Mouse (Mus musculus): ENCODE measurements around the gene Col11a2.
"Not testable (repeated sequence)": the region's sequence is repeated elsewhere in the genome, so short reads cannot be mapped to it uniquely, and the experiment has no call there.

The Col11a2 gene

DNA sequence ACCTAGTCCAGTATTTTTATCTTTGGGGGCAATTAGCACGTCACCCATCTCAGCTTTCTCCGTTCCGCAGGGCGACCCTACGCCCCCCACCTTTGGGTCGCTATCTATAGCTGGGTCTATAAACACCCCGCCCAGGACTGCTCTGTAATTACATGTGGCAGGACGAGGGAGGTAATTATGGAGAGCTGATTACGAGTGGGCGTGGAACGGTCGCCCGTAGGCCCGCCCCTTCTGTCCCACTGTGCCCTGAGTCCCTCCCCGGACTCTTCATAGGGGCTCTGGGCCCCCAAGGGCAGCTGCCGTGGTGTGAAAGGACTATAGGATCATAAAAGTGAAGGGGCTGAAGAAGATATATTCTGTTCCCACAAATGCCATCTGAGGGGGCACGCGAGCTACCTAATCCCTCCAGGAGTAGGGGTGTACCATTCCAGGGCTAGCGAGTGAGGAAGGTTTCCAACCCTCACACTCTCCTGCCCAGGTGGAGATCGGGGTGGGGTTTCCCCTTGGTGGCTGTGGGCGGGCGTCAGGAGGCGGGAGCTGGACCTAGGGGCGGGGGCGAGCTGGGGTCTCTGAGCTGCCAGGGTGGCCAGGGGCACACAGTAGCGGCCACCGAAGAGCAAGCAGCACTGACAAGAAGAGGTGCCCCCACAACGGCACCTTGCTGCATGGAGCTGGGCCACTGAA, at the start of gene Col11a2:
Gene Col11a2, plus strand, starts transcription at position 560 of the 684 bp plus-strand sequence.
- in situ Hi-C loops (cut with MboI, MseI) = loop anchor here in 1 of 2 experiments (5.0 kb wide), 1 partner anchor 128 kb away; no protein-coding TSS in a partner anchor

DNA sequence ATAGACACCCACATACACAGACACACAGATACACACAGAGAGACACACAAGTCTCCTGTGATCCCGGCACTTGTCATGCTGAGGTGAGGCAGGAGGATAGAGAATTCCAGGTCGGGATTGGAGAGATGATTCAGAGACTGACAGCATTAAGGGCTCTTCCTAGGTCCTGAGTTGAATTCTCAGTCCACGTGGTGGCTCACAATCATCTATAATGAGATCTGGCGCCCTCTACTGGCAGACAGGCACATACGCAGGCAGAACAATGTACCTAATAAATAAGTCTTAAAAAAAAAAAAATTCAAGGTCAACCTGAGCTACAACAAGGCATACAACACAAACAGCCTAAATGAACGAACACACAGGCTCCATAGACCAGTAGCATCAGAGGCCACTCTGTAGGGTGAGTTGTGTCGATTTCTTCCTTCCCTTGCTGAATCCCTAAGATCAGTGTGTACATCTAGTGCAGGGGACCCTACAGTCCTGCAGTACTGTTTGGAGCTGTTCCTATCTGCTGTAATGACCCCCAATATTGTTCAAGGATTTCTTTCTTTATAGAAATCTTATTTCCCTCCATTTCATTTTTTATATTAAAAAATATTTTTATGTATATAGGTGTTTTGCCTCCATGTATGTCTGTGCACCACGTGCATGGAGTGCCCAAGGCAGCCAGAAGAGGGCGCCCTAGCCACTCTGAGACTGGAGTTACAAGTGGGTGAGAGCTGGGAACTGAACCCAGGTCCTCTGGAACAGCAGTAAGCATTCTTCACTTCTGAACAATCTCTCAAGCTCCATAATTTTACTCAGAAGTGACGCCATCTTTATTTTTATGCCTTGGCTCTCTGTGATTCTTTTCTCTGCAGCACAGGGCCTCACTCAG, 47.2 kb upstream of the Col11a2 start:
- in situ Hi-C loops (cut with MboI, MseI) = loop anchor here in 1 of 2 experiments (25.0 kb wide), 1 partner anchor 1395 kb away; the partner anchor contains the start of gene H2-Q4

DNA sequence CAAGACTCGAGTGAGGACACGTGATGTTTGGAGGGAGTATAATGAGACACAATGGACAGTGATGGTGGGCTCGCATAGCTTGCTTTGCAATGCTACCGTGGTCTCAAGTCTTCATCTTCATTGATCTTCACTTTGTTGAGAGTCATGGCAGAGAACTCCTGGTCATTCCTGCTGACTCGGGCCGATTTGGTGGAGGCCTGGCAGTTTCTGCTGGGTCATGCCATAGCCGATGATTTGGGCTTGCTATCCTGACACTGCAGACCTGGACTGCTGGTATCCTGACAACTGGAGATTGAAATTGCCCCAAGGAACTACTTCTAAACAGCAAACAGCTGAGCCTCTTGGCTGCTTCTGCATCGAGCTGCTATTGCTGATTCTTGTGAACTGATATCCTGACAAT, 44.3 kb upstream of the Col11a2 start:
- in situ Hi-C loops (cut with MboI, MseI) = loop anchor here in 1 of 2 experiments (5.0 to 25.0 kb wide), 2 partner anchors 1392 to 1477 kb away; partner anchors contain the start of genes H2-Q10 and H2-Q4

DNA sequence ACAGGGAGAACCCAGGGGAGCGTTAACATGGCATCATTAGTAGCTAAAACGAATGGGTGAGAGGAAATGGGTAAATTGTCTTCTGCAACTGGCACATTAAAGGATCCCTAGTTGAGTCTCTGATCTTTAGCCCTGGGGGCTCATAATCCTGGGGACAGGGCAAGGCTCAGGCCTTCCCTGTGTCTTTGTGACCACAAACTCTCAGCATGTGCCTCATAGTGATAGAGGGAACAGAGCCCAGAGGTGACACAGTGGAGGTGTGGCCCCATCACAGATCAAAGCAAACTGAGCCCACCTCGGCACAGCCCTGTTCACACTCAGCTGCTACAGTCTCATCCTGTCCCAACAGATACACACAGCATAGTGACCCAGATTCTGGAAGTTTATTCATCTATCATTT, 43.6 kb upstream of the Col11a2 start:
- in situ Hi-C loops (cut with MboI, MseI) = loop anchor here in 1 of 2 experiments (5.0 to 25.0 kb wide), 2 partner anchors 1392 to 1477 kb away; partner anchors contain the start of genes H2-Q10 and H2-Q4

DNA sequence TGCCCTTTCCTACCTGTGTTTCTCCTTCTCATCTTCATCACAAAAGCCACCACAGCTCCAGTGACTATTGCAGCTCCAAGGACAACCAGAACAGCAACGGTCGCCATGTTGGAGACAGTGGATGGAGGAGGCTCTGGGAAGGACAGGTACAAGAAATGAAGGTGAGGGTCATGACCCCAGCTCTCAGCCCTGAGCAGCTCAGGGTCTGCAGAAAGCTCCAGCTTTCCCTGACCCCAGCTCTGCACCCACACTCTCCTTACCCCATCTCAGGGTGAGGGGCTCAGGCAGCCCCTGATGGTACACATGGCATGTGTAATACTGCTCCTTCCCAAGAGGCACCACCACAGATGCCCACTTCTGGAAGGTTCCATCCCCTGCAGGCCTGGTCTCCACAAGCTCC, 42.2 kb upstream of the Col11a2 start:
- in situ Hi-C loops (cut with MboI, MseI) = loop anchor here in 1 of 2 experiments (5.0 to 25.0 kb wide), 2 partner anchors 1390 to 1475 kb away; partner anchors contain the start of genes H2-Q10 and H2-Q4

DNA sequence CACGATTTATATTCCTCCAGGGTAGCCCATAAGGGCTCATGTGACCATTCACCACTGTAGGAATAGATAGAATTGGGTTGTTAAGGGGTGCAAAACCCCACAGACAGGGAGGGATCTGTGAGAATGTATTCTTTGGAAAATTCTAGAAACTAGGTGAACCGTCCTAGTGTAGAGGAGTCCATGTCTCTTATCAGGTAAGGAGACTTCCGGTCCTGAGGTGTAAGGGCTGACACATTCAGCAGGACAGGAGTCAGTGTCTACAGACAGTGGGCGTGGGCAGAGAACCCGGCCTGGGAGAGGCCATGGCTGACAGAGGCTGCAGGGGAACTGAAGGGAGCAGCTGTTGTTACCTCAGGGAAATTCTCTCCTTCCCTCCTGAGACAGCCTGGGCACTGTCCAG, 40.5 kb upstream of the Col11a2 start:
- in situ Hi-C loops (cut with MboI, MseI) = loop anchor here in 1 of 2 experiments (5.0 to 25.0 kb wide), 2 partner anchors 1389 to 1474 kb away; partner anchors contain the start of genes H2-Q10 and H2-Q4

DNA sequence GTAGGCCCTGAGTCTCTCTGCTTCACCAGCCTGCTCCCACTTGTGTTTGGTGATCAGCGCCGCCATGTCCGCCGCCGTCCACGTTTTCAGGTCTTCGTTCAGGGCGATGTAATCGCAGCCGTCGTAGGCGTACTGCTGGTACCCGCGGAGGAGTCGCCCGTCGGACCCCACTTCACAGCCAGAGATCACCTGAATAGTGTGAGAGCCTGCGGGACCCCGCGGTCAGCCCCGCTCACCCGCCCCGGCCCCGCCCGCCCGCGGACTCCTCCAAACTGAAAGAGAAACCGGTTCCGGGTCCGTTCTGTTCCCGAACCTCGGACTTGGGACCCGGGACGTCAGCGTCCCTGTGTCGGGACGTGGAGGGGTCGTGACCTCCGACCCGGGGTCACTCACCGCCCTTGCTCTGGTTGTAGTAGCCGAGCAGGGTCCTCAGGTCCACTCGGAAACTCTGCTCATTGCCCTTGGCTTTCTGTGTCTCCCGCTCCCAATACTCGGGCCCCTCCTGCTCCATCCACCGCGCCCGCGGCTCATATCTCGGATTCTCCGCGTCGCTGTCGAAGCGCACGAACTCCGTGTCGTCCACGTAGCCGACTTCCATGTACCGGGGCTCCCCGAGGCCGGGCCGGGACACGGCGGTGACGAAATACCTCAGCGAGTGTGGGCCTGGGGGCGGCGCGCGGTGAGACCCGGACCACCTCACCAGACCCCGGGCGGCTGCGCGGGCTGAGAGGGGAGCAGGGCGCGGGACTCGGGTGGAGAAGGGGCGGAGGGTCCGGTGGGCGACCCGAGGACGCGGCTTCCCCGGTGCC, 39.7 kb upstream of the Col11a2 start:
- in situ Hi-C loops (cut with MboI, MseI) = loop anchor here in 1 of 2 experiments (5.0 to 25.0 kb wide), 2 partner anchors 1388 to 1473 kb away; partner anchors contain the start of genes H2-Q10 and H2-Q4

DNA sequence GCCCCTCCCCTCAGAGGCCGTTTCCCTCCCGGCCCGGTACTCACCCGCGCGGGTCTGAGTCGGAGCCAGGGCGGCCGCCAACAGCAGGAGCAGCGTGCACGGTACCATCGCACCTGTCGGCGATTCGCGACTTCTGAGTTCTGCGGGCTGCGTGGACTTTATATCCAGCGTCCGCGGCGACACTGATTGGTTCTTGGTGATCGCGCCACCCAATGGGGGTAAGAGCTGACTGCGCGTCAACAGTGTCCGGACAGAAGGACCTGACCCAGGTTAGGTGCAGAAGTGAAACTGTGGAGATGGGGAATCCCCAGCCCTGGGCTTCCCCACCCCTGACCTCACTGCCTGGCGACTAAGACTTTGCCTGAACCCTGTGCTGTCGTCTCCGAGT, 39.1 kb upstream of the Col11a2 start, which contains the start of gene H2-K1:
Gene H2-K1, minus strand, starts transcription at position 198 of the 388 bp plus-strand sequence.
- in situ Hi-C loops (cut with MboI, MseI) = no loop called here

DNA sequence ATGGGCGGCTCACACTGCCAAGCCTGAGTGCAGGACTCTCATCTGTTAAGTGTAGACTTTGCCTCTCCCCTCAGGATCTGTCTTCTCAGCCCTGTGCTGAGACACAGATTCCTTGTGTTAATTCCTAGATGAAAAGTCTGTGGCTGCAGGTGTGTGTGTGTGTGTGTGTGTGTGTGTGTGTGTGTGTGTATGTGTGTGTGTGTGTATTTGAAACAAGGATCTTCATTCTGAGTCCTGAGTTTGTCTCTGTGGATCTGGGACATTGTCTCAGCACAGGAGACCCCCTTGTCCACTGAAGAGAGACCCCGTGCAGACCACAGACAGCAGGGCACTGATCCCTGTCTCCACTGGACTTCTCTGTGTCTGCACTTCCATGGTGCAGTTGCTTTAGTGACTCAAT, 38.4 kb upstream of the Col11a2 start:
- in situ Hi-C loops (cut with MboI, MseI) = not testable (repeated sequence)

DNA sequence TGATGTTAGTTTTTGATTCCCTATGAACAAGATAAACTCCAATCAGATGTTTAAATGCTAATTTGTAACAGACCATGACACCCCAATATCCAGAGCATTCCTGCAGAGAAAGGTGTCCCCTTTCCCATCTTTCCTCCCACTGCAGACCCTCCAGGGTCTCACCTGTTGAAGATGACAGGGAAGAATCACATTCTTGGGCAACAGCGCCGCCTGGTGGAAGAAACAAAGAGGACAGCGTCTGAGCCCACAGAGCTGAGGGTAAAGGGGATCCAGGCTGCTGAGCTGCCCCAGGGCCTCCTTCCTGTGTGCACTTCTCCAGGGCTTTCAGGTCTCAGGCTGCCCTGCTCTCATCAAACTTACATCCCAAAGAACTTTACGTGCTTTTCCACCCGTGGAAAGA, 35.8 kb upstream of the Col11a2 start:
- in situ Hi-C loops (cut with MboI, MseI) = no loop called here

DNA sequence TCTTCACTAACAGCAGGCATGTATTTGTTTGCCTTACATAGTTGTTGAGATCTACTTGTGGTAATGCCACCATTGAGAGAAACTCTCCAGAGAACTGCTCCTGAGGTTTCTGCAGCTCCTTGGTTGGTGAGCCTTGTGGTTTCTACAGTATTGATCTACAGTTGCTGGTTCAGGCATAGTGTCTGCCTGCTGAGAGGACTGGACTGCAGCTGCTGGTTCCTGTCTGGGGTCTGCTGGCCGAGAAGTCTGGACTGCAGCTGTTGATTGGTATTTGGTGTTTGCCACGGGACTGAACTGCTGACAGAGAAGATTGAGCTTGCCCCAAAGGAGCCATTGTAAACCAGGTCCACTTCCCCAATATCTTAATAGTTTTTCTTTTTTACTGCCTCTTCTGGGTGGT, 32.7 kb upstream of the Col11a2 start:
- in situ Hi-C loops (cut with MboI, MseI) = no loop called here

DNA sequence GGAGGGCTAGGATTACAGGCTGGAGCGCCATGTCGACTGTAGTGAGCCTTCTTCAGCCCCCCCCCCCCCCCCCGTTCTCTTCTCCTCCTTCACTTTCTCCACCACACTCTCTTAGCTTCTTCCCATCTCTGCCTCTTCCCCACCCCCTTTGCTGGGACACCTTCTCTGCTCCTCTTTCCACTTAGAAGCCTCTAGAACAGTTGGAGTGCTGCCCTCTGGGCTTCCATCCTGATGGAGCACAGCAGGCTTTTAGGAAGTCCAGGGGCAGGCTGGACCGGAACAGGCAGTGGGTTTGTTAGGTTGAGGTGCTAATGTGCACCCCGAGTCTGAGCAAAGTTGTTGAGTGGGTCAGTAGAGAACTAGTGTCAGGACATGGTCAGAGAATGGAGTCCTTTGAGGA, 29.1 kb upstream of the Col11a2 start:
- in situ Hi-C loops (cut with MboI, MseI) = no loop called here

DNA sequence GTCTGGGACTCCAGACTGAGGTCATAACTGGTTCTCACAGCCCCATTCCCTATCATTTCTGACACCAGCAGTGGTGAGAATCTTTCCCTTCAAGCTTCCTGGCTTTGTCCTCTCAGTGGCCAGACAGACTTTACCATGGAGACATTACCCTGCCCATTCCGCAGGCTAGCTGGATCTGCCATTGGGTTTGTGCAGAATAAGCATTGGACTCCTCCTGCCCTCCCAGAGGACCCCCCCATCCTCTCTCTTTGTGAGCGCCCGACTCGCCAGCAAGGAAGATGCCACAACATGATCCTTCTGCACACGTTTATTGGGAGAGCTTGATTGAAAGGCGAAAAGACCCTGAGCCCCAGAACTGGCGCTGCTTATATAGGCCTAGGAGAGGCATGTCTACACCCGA, 25.8 kb upstream of the Col11a2 start:
- in situ Hi-C loops (cut with MboI, MseI) = no loop called here

DNA sequence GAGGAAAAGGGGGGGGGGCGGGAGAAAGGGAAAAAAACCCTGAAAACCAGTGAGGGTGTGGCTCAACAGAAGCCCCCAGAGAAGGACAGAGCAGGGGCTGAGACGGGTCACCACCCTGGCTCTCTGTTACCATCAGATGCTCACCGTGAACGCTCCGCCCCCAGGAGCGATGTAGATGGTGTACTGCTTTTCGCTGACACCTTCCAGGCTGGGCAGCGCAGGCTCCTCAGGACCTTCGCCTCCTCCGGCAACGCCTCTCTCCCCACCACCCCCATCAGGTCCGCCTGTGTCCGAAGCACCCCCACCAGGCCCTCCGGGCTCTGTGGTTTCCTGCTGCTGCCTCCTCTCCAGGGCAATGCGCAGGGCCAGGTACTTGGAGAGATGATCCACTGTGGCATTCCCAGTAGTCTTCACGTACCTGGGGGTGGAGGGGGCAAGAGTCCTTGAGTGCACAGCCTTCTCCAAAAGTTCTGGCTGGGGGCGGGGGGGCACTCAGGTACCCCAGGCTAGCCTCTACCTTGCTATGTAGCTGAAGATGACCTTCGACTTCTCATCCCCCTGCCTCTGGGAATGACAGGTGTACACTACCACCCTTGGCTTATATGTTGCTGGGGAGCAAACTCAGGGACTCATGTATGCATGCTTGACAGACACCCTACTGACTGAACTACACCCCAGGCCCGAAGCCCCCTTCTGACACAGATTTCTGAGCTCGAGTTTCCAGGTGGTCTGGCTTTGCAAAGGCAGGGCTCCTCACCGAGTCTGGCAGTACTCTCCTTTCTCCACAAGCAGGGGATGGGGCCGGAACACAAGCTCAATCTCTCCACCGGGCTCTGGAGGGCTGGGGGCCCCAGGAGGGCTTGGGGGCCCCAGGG, 17.5 kb upstream of the Col11a2 start:
- in situ Hi-C loops (cut with MboI, MseI) = no loop called here

DNA sequence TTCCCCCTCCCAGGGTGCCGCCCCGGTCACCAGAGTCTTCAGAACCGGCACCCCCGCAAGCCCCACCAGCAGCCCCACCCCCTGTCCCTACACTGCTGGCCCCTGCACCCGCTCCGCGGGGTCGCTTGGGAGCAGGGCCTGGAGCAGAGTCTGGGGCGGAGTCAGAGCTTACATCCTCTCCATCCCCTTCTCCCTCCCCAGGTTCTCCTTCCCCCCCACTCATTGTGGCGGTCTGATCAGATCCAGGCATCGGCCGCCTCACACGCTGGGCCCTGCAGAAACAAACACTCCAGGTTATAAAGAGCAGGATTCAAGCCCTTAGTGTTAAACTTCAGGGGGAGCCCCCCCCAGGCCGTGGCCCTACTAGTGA, 16.8 kb upstream of the Col11a2 start:
- in situ Hi-C loops (cut with MboI, MseI) = no loop called here

DNA sequence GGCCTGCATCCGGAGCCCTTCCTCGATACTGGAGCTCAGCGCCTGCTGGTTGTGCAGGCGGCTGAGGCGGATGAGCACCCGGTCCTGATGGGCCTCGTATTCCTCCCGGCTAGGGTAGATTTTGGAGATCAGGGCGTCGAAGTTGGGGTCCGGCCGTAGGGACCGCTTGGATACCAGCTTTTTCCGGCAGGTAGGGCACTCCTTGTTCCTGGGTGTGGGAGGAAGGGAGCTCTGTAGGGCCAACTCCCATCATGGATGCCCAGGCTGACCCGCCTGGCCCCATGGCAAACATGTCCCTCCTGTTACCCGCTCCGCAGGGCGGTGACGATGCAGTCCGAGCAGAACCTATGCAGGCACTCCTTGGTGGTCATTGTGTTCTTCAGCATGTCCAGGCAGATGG, 16.2 kb upstream of the Col11a2 start:
- in situ Hi-C loops (cut with MboI, MseI) = no loop called here

DNA sequence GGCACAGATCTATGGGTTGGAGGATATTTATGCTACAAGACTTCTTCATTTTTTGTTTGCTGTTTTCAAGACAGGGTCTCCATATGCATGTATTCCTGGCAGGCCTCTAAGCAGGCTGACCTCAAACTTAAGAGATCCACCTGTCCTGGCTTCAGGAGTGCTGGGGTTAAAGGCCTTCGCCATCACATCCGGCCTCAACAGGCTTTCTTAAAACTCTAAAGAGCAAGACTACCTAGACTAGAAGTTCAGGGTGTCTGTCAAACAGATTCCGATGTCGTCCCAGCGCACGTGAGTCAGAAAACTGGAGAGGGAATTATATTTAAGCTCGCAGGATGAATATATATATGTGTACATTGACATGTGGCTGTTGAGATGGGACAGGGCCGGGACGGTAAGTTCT, 15.6 kb upstream of the Col11a2 start:
- in situ Hi-C loops (cut with MboI, MseI) = no loop called here

DNA sequence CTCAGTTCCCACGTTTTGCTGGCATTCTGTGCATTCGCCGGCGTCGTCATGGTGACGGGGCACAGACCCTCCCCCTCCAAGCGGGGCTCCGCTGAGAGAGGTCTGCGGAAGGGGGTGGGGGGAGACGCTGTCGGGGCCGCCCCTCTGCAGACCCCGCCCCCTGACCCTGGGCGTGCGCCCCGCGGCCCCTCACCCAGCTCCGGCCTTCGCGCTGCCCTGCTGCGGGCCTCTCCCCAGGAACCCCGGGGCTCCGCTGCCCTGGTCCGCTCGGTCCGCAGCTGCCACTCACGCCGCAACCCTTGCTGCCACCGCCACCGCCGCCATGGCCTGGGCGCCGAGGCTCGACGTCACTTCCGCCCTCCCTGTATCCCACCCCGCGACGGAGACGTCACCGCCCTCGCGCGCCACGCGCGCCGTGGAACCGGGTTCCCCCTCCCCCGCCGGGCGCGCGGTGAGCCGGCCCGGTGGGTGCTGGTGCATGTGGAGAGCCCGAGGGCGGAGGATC, 14.9 kb upstream of the Col11a2 start, which contains the start of gene Ring1:
Gene Ring1, minus strand, starts transcription at position 364 of the 505 bp plus-strand sequence.
- in situ Hi-C loops (cut with MboI, MseI) = no loop called here

DNA sequence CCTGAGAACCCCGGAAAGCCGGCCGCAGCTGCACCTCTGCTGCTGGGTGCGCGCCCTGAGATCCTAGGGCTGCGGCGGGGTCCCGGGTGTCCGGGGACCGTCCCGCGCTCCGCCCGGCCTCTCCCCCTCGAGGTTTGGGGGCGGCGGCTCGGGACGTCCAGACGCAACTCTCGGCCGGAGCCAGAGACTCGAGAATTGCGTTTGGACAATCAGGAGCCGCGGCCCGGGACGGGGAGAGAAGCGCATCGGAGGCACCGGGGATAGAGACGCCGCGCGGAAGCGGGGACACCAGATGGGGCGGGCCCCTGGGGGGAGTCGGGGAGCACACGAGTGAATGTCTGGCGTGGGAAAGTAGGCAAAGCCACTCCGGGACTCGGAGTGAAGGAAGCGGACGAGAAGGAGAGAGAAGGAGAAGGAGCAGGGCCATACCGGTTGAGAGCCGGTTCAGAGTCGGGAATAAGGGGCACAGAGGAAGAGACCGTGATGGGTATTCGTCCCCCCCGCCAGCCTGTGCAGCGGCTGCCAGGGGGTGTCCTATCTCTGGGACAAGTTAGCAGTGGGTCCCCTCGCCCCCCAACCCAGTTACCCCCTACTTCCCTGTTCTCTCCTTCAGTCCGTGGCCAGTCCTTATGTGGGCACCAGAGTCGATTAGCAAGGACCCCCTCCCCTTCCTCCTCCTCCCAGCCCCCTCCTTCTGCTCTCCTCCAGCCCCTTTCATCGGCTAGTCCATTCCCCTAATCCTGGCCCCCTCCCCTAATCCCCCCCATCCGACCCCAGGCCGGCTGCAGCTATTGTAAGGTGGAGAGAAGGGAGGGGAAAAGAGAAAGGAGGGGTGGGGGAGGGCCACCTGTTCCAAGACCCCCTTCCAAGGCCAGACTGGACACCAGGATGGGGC, 14.1 kb upstream of the Col11a2 start:
- in situ Hi-C loops (cut with MboI, MseI) = no loop called here
